Mouse (Mus musculus): ENCODE measurements at regions not wholly inside any gene's neighbourhood (a gene's known extent, or its start where the extent isn't known, plus 50 kb on each side); places are given as distances from the start of the nearest gene placed in this dataset.
A peak's percentile ranks its signal among the peaks of the same experiment; 100 is the strongest.

DNA sequence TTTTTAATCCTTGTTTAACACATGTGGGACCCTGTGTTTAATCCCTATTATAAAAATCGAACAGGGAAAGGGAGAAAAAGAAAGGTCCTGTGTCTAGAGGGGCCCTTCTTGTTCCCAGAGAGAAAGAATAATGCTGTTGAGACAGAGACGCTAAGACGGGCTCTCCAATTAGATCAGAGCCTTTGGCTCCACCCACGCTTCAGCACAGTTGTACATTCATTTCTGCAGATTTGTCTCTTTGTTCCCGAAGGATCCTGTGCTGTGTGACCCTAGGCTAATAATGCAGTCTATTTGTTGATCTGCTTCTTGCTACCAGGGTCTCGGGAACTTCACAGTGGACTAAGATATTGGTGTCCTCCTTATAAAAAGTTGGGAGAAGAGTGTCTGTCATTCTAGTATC is 92.0 kb downstream of the Cdc5l start:
- Histone ChIP-seq H3K4me3 (ENCODE audit: low read depth, low read length) (no peak overlapping the region), H3K36me3 (replicated peaks; ENCODE audit: control insufficient read depth, insufficient read depth, low read depth, low read length) (no peaks in the 10 kb centered on the region), H3K4me2 (ENCODE audit: low read depth, low read length) (no peak overlapping the region), H3K27ac (replicated peaks; ENCODE audit: low read depth, low read length) (no peak overlapping the region), H3K4me1 (ENCODE audit: control insufficient read depth, insufficient read depth, low read length) (peaks cover 6% of the 10 kb centered on the region), H3K9me3 (replicated peaks; ENCODE audit: control insufficient read depth, low read length) (no peaks in the 10 kb centered on the region), H3K9ac (replicated peaks; ENCODE audit: low read length) (no peak overlapping the region), H3K27me3 (ENCODE audit: control insufficient read depth, insufficient read depth, low read length) (no peaks in the 10 kb centered on the region)
- ATAC-seq (replicated peaks; ENCODE audit: insufficient number of reproducible peaks, low FRiP score, low TSS enrichment, low read depth): no peak
- 65% methylated on average over 6 of the region's 6 CpGs for WGBS
- no peak for DNase-seq (ENCODE audit: low spot score)

DNA sequence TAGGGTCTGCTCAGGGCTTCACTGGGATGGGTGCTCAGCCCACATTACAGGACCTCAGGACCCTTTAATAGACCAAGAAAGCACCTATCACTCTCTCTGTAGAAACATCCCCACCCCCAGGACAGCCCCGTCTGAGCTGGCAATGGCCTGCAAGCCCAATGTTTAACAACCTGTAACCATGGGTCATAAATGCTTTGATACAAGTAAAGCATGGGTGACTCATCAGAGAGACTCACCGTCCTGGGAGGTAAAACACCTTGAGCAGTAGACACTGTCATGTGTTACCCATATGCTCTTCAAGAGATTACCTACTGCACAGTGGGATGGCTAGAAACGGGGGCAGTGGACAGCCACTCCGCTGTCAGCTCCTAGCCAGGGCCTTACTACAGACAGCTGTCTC is 92.7 kb downstream of the Cdc5l start:
- Histone ChIP-seq H3K4me3 (ENCODE audit: low read depth, low read length) (no peak overlapping the region), H3K4me1 (ENCODE audit: control insufficient read depth, insufficient read depth, low read length) (peaks cover 6% of the 10 kb centered on the region), H3K27ac (replicated peaks; ENCODE audit: low read depth, low read length) (no peak overlapping the region), H3K27me3 (ENCODE audit: control insufficient read depth, insufficient read depth, low read length) (no peaks in the 10 kb centered on the region), H3K9ac (replicated peaks; ENCODE audit: low read length) (no peak overlapping the region), H3K4me2 (ENCODE audit: low read depth, low read length) (no peak overlapping the region), H3K9me3 (replicated peaks; ENCODE audit: control insufficient read depth, low read length) (no peaks in the 10 kb centered on the region), H3K36me3 (replicated peaks; ENCODE audit: control insufficient read depth, insufficient read depth, low read depth, low read length) (no peaks in the 10 kb centered on the region)
- 83% methylated on average over 4 of the region's 4 CpGs for WGBS
- ATAC-seq (replicated peaks; ENCODE audit: insufficient number of reproducible peaks, low FRiP score, low TSS enrichment, low read depth): no peak
- DNase-seq (ENCODE audit: low spot score): no peak

DNA sequence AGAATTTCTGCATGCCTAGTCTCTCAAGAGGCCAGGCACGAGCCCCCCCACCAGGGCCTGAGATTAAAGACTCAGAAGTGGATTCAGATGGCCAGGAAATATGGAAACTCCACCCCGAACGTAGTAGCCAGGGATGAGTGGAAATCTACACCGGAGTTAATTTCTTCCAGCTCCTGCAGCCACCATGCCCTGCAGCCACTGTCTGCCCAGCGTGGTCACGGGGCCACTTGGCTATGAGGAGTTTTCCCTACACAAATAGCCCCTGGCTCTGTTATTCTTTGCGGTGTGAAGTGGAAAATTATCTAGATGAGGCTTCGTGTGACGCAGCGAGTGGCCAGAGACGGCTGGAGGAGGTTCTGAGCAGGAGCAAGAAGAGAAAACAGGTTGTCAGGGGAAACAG is 94.3 kb downstream of the Cdc5l start:
- H3K36me3 ChIP-seq (replicated peaks; ENCODE audit: control insufficient read depth, insufficient read depth, low read depth, low read length): no peaks in the 10 kb centered on the region
- H3K4me1 ChIP-seq (ENCODE audit: control insufficient read depth, insufficient read depth, low read length): peaks cover 6% of the 10 kb centered on the region
- ATAC-seq (replicated peaks; ENCODE audit: insufficient number of reproducible peaks, low FRiP score, low TSS enrichment, low read depth) (peak; percentile 76; the same call in 1 of the 2 replicates), DNase-seq (ENCODE audit: low spot score) (peak; percentile 87)
- H3K9ac ChIP-seq (replicated peaks; ENCODE audit: low read length): no peak overlapping the region
- H3K27me3 ChIP-seq (ENCODE audit: control insufficient read depth, insufficient read depth, low read length): no peaks in the 10 kb centered on the region
- no peak overlapping the region for H3K4me2 ChIP-seq (ENCODE audit: low read depth, low read length)
- H3K27ac ChIP-seq (replicated peaks; ENCODE audit: low read depth, low read length): peak overlapping the region; percentile 70
- WGBS: 21% methylated on average over 11 of the region's 11 CpGs
- no peaks in the 10 kb centered on the region for H3K9me3 ChIP-seq (replicated peaks; ENCODE audit: control insufficient read depth, low read length)
- H3K4me3 ChIP-seq (ENCODE audit: low read depth, low read length): no peak overlapping the region

DNA sequence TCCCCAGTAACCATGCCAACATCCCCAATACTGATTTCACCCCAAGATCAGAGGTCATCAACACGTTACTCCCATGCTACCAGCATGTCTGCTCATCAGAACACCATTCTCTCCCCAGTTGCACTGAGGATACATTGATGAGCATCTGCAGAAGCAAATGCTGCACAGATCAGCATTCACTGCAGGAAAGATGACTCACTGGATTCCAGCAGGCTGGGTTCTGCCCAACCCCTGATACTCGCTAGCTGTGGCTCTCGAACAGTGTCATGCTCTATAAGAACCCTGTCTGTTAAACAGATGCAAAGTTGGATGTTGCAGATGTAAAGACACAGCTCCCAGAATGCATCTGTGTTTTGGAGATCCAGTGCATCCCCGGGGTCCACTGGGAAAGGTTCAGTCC is 95.5 kb downstream of the Cdc5l start:
- Histone ChIP-seq H3K9me3 (replicated peaks; ENCODE audit: control insufficient read depth, low read length) (no peaks in the 10 kb centered on the region), H3K36me3 (replicated peaks; ENCODE audit: control insufficient read depth, insufficient read depth, low read depth, low read length) (no peaks in the 10 kb centered on the region), H3K4me3 (ENCODE audit: low read depth, low read length) (no peak overlapping the region), H3K9ac (replicated peaks; ENCODE audit: low read length) (no peak overlapping the region), H3K4me1 (ENCODE audit: control insufficient read depth, insufficient read depth, low read length) (peaks cover 6% of the 10 kb centered on the region), H3K27ac (replicated peaks; ENCODE audit: low read depth, low read length) (no peak overlapping the region), H3K27me3 (ENCODE audit: control insufficient read depth, insufficient read depth, low read length) (no peaks in the 10 kb centered on the region), H3K4me2 (ENCODE audit: low read depth, low read length) (no peak overlapping the region)
- ATAC-seq (replicated peaks; ENCODE audit: insufficient number of reproducible peaks, low FRiP score, low TSS enrichment, low read depth) (no peak), DNase-seq (ENCODE audit: low spot score) (no peak)
- 86% methylated on average over 4 of the region's 4 CpGs for WGBS

DNA sequence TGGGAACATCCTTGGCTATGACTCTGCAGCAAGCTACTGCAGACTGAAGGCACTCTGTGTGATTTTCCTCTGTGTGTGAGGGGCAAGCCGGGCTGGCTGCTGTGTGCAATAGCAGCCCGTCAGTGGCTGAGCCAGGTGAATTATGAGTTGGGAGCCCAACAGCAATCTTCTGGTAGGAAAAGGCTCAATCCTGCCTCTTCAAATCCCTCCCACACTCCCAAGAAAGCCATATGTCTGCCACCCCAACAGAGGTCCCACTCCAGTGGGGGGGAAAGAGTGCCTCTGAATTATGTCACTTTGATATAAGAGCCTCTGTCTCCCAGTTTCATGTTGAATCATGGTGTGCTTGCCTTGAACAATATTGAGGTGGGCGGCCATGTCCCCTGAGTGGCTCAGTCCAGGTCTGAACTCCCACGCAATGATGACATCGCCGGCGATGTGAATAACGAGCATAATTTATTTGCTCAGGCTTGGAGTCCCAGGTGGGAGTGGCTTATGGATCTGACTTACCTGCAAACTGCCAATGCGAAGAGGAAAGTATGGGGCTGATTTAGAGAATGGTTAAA is 97.9 kb downstream of the Cdc5l start:
- no peak for ATAC-seq (replicated peaks; ENCODE audit: insufficient number of reproducible peaks, low FRiP score, low TSS enrichment, low read depth)
- H3K9ac ChIP-seq (replicated peaks; ENCODE audit: low read length): no peak overlapping the region
- no peak for DNase-seq (ENCODE audit: low spot score)

DNA sequence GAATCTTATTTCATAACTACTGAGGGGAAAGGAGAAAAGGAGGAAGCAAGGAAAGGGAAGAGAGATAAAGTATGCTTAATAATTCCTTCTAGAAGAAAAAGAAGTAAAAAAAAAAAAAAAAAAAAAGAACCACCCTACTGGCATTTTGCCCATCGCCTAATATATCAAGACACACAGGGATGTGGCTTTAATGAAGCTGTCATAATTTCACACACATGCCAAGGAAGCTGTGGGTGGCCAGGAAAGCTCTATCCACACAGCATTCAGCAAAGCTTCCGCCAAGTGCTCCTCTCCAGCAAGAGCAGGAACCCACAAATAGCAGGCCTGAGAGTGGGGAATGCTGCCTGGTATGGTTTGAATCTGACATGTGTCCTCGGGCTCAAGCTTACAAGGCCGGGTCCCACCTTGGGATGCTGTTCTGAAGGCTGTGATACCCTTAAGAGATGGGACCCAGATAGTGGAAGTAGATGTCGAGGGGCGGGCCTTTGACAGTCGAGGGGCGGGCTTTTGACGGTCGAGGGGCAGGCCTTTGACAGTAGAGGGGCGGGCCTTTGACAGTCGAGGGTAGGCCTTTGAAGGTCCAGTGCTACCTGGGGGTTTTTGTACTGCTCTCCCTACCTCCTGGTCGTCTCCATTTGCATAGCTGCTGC is 98.7 kb downstream of the Cdc5l start:
- 70% methylated on average over 13 of the region's 13 CpGs for WGBS
- H3K4me2 ChIP-seq (ENCODE audit: low read depth, low read length): no peak overlapping the region

More for the DNA sequence above, 97.9 kb downstream of the Cdc5l start:
- Histone ChIP-seq H3K9me3 (replicated peaks; ENCODE audit: control insufficient read depth, low read length) (no peaks in the 10 kb centered on the region), H3K27me3 (ENCODE audit: control insufficient read depth, insufficient read depth, low read length) (no peaks in the 10 kb centered on the region), H3K4me1 (ENCODE audit: control insufficient read depth, insufficient read depth, low read length) (peaks cover 6% of the 10 kb centered on the region), H3K27ac (replicated peaks; ENCODE audit: low read depth, low read length) (no peak overlapping the region), H3K36me3 (replicated peaks; ENCODE audit: control insufficient read depth, insufficient read depth, low read depth, low read length) (no peaks in the 10 kb centered on the region), H3K4me3 (ENCODE audit: low read depth, low read length) (no peak overlapping the region), H3K4me2 (ENCODE audit: low read depth, low read length) (no peak overlapping the region)
- WGBS: 86% methylated on average over 9 of the region's 9 CpGs

DNA sequence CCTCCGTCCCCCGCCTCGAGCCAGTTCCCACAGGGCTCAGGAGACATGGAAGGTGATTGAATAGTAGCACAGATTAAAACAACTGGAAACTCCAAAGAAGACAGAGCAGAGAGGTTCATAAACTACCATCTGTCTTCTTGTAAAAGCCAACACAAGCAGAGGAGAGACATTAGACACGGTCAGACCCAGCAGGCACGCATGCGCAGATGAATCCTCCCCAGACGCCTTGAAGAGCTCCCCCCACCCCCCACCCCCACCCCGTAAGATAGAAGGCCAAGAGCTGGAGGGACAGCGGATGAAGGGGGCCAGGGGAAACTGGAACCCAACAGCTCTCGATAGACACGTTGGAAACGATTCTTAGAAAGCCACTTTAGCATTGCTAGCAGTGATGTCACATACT is 101.2 kb downstream of the Cdc5l start:
- H3K4me3 ChIP-seq (ENCODE audit: low read depth, low read length): no peak overlapping the region
- no peaks in the 10 kb centered on the region; the same call in 1 of the 2 replicates for H3K4me1 ChIP-seq (ENCODE audit: control insufficient read depth, insufficient read depth, low read length)
- no peaks in the 10 kb centered on the region for H3K36me3 ChIP-seq (replicated peaks; ENCODE audit: control insufficient read depth, insufficient read depth, low read depth, low read length)
- H3K27me3 ChIP-seq (ENCODE audit: control insufficient read depth, insufficient read depth, low read length): no peaks in the 10 kb centered on the region
- 78% methylated on average over 12 of the region's 12 CpGs for WGBS
- H3K4me2 ChIP-seq (ENCODE audit: low read depth, low read length): no peak overlapping the region
- ATAC-seq (replicated peaks; ENCODE audit: insufficient number of reproducible peaks, low FRiP score, low TSS enrichment, low read depth): no peak
- no peak overlapping the region for H3K27ac ChIP-seq (replicated peaks; ENCODE audit: low read depth, low read length)
- H3K9me3 ChIP-seq (replicated peaks; ENCODE audit: control insufficient read depth, low read length): no peaks in the 10 kb centered on the region
- DNase-seq (ENCODE audit: low spot score): no peak
- H3K9ac ChIP-seq (replicated peaks; ENCODE audit: low read length): no peak overlapping the region

More for the DNA sequence above, 98.7 kb downstream of the Cdc5l start:
- Histone ChIP-seq H3K9me3 (replicated peaks; ENCODE audit: control insufficient read depth, low read length) (no peaks in the 10 kb centered on the region), H3K36me3 (replicated peaks; ENCODE audit: control insufficient read depth, insufficient read depth, low read depth, low read length) (no peaks in the 10 kb centered on the region), H3K4me1 (ENCODE audit: control insufficient read depth, insufficient read depth, low read length) (peaks cover 6% of the 10 kb centered on the region), H3K27me3 (ENCODE audit: control insufficient read depth, insufficient read depth, low read length) (no peaks in the 10 kb centered on the region), H3K9ac (replicated peaks; ENCODE audit: low read length) (no peak overlapping the region), H3K4me3 (ENCODE audit: low read depth, low read length) (no peak overlapping the region), H3K27ac (replicated peaks; ENCODE audit: low read depth, low read length) (no peak overlapping the region)
- ATAC-seq (replicated peaks; ENCODE audit: insufficient number of reproducible peaks, low FRiP score, low TSS enrichment, low read depth): no peak
- DNase-seq (ENCODE audit: low spot score): no peak

DNA sequence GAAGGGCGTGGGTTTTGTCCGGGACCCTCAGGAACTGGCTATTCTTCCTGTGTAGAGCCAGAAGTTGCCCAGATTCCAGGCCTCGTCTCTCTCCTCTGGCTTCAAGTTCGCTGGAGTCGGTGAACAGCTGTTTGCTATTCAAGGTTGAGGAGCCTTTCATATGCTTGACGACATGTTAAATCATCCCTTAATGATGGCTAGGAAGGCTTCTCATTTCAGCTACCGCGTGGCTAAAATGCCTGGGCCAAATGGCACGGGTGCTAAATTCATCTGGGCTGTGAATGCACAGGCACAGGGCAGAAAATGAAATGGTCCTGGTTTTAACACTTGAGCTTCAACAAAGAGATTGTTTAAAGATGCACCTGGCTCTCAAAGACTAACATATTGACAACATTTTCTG is 104.3 kb downstream of the Cdc5l start:
- Histone ChIP-seq H3K27me3 (ENCODE audit: control insufficient read depth, insufficient read depth, low read length) (no peaks in the 10 kb centered on the region), H3K4me1 (ENCODE audit: control insufficient read depth, insufficient read depth, low read length) (no peaks in the 10 kb centered on the region; the same call in 1 of the 2 replicates), H3K4me2 (ENCODE audit: low read depth, low read length) (no peak overlapping the region), H3K9me3 (replicated peaks; ENCODE audit: control insufficient read depth, low read length) (no peaks in the 10 kb centered on the region), H3K27ac (replicated peaks; ENCODE audit: low read depth, low read length) (no peak overlapping the region), H3K9ac (replicated peaks; ENCODE audit: low read length) (no peak overlapping the region), H3K4me3 (ENCODE audit: low read depth, low read length) (no peak overlapping the region), H3K36me3 (replicated peaks; ENCODE audit: control insufficient read depth, insufficient read depth, low read depth, low read length) (no peaks in the 10 kb centered on the region)
- DNase-seq (ENCODE audit: low spot score) (peak; percentile 45), ATAC-seq (replicated peaks; ENCODE audit: insufficient number of reproducible peaks, low FRiP score, low TSS enrichment, low read depth) (no peak)
- WGBS: 60% methylated on average over 9 of the region's 9 CpGs

Data from embryonic facial prominence, embryonic 11.5 days (tissue).